Mouse (Mus musculus): ENCODE results near the gene Siae.

- TF ChIP-seq CTCF (IDR thresholded peaks at IDR 0.05; ENCODE audit: control insufficient read depth, insufficient read depth, low read length) (no peak), POLR2A (IDR thresholded peaks at IDR 0.05; ENCODE audit: borderline replicate concordance, control insufficient read depth, low read depth, low read length) (no peak)
These were observed 37.1 kb downstream of the Siae start for GRCm38 (mm10) chr9:37592633-37593032.

All from bone marrow, adult 2 months (tissue).